Mouse (Mus musculus) megakaryocyte-erythroid progenitor cell, adult 5-6 weeks (primary cell): ENCODE data around the gene Slc16a5. TPM values are rescaled to one million over a fixed set of nuclear protein-coding genes. Genes with fewer than 3 reads are reported as not detected.

ENCODE experiments used
- ATAC-seq: replicated peaks from 2 replicates; pipeline ENCODE4 v1.8.0; 2016; ENCODE audit warnings: mild to moderate bottlenecking, inconsistent platforms; ENCODE audit not compliant: severe bottlenecking, poor library complexity, low FRiP score, low TSS enrichment
- total RNA-seq, 2 experiments: library from RNA; stranded (forward) in 1 of 2; stranded (reverse) in 1 of 2; fragments of 200-1000, 215-1000 nt in 1 of 2; fragments of >200 nt in 1 of 2; fragmentation: Nextera tagmentation in 1 of 2; gene quantifications; 2 replicates each; pipeline ENCODE4 v1.2.3; 2014 to 2017

Gene Slc16a5
- total RNA-seq (2014; fragmentation: Nextera tagmentation) (not detected in 2 replicates), total RNA-seq (2017) (not detected in 2 replicates)

DNA sequence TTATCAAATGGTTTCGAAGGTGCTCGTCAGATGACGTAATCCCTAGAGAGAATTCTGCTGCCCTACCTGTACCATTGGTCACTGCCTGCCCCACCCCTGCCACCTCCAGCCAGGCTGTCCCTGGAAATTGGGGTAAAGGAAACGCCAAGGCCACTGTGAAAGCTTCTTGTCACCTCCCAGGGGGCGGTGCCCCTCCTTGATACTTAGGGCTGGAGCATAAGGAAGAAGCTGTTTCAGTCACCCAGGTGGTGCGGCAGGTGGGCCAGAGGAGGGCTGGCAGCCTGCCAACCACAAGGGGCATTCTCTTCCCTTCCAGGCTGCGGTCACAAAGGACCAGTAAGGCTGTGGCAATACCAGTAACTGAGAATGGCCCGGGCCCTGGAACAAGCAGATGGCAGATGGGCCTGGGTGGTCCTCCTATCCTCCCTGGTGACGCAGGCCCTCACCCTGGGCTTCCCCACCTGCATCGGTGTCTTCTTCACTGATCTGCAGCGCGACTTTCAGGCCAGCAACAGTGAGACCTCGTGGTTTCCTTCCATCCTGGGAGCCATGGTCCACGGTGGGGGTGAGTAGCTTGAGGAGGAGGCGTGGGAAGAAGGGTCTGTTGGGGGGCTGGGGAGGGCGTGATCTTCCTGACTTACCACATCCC, at the start of gene Slc16a5:
TSS of gene Slc16a5 (plus strand) at position 232 of the 649 bp plus-strand sequence.
- no peak for ATAC-seq

DNA sequence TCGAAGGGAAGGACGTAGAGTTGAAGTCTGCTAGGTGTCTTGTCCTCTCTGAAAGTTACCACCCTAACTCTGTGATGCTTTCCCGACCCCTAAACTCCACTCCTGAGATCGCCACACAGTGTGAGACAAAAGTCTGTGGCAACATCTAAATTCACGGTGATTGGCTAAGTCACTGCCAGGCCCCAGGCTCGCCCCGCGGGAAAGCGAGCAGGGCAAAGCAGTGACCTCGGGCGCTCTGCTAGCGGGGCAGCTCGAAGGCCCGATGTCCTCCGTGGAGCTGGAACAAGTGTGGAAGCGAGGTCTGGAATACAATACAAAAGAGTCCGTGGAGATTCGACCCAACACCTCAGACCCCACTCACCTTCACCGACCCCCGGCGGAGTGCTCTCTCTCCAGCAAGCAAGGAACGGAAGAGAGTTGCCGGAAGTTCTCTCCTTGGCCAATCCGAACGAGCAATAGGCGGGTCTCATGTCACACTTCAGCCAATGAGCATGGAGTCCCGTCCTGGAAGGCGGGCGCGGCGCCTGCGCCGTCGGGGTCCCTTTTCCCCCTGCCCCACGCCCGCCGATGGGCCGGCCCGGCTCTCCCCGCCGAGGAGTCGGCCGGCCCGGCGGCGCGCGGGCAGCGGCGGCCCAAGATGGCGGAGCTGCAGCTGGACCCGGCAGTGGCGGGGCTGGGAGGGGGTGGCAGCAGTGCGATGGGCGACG, 42.6 kb upstream of the Slc16a5 start, which contains the start of the genes Atp5h and Kctd2:
TSS of gene Atp5h (minus strand) at position 432 of the 707 bp plus-strand sequence.
TSS of gene Kctd2 (plus strand) at position 598 of the 707 bp plus-strand sequence.
- peak; percentile 98 for ATAC-seq

DNA sequence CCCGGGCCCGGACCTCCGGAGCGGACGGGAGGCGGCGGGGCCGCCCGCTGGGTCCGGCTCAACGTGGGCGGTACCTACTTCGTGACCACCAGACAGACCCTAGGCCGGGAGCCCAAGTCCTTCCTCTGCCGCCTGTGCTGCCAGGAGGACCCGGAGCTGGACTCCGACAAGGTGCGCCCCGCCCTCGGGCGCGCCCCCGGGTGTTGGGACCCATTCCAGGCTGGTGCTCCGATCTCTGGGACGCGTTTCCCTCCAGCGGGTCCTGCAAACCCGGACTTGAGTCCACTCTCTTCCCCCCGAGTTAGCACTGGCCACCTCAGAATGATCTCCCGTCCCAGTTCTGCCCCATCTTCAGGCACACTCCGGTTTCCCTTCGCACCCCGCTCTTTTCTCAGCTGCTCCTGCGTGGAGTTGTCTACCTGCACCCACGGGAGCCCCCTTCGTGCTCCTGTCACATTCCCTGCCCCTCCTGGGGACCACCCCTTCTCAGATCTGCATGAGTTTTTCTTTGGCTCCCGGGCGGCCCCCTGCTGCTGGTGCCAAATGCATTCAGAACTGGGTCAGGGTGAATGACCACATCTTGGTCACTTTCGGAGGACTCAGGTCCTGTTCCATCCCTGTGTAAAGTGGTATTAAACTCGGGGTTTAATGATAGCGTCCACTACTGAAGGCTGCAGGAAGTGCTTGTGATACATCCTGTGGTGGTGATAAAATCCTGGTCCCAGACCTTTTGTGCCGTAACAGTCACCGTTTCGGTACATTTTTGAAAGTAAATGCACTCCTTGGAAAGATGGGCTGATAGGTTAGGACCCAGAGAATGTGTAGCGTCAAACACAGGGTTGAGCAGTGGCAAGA, 41.7 kb upstream of the Slc16a5 start:
- no peak; the same call in 1 of the 2 replicates for ATAC-seq

DNA sequence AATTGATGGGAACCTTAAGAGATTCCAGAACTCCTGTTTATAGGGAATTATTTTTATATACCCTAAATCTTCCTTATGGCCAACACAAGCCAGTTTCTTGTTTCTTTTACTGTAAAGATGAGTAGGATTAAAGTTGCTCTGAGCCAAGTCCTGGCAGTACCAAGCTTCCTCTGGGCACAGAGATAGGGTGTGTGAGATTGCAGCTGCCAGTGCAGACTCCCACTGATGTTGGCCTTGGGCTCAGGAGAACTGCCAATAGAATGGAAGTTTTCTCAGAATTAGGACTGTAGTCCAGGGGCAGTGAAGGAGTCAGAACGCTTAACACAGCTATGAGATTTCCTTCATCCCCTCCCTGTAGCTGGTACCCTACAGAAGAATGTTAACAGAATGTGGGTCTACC, 40.9 kb upstream of the Slc16a5 start:
- ATAC-seq = no peak

DNA sequence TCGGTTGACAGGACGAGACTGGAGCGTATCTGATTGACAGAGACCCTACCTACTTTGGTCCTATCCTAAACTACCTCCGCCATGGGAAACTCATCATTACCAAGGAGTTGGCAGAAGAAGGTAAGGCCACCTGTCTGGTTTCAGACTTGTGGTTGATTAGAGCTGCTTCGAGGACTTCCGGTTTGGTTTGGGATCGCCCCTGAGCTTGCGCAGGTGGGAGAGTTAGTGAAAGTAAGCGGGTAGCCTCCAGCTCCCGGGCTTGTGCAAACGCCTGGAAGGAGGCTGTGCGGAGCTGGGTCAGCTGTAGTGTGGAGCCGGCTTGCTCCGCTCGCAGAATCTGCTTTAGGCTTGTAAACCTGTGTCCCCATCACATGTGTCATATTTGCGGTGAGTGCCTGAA, 40.3 kb upstream of the Slc16a5 start:
- ATAC-seq = no peak

DNA sequence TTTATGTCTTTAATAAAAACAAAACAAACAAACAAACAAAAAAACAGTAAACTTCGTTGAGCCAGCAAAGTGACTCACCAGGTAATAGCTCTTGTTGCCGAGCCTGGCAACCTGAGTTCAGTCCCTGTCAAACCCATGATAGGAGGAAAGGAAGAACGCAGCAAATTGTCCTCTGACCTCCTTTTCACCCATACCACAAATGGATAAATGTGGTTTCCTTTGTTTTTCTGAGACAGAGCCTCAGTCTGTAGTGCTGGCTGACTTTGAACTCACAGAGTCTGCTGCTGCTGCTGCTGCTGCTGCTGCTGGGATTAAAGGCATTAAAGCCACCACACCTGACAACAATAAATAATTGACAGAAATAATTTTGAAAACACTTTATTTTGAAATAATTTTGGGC, 39.2 kb upstream of the Slc16a5 start:
- ATAC-seq = no peak

DNA sequence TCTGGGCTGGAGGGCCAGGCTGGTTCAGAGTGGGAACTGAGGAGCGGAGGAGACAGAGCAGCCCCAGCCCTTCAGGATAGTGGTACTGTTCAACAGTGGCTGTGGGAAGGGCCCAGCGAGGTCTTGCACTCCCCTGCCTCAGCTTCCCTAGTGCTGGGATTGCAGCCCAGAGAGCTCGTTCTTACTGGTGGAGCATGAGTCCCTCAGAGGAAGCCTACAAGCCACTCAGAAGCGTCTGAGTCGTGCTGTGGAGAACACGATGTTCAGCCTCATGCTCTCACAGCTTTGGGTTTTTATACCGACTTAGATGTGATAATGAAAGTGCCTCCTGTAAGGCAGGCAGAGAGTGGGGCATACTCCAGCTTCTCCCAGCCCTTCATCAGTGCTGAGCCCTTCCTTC, 37.6 kb upstream of the Slc16a5 start:
- ATAC-seq = no peak

DNA sequence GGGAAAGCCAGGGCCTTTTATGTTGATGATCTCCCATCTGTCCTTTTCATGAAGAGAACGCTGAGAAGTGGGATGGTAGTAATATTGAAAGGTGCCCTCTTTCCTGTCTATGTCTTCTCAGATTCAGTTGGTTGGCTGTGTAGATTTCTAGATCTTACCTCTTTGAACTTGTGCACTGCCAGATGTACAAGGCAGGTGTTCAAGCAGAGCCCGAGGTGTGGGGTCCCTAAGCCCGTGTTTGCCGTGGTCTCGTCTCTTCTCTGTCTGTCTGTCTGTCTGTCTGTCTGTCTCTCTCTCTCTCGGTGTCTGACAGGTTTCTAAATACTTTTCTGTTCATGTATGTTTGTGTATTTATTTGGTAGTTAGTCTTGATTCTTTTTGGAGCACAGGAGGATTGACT, 36.6 kb upstream of the Slc16a5 start:
- ATAC-seq = no peak

DNA sequence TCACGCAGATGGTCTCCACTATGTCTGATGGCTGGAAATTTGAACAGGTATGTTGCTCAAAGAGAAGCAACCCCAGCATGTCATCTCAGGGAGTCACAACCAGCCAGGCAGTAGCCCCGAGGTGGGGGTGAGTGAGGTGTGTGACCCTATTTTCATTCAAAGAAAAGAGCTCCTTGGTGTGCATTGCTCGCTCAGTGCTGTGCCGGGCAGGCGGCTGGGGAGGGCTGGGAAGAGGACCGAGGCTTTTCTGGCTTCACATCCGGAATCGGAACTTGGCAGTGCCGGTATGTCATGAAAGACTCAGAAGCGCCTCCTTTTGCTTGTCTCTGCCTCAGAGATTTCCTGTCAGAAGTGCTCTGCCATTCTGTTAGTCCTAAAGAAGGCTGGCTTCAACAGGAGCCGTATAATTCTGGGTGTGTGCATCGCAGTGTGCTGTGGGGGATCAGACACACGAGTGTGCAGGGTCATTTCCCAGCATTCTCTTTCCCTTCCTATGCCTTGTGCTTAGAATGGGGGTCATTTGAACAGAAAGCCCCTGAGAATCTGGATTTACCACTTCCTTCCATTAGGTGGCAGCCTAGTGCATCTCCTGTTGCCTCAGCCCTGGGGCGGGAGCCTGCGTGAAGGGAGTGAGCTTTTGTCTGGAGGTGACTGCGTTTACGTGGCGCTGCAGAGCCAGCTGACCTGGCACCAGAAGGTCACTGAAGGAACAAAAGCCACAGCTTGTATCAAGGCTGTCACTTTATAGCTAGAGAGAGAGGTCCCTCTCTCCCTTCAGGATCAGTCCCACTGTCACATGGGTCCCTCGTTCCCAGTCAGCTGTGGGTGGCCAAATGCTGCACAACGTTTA, 34.6 kb upstream of the Slc16a5 start:
- peak; percentile 93 for ATAC-seq

DNA sequence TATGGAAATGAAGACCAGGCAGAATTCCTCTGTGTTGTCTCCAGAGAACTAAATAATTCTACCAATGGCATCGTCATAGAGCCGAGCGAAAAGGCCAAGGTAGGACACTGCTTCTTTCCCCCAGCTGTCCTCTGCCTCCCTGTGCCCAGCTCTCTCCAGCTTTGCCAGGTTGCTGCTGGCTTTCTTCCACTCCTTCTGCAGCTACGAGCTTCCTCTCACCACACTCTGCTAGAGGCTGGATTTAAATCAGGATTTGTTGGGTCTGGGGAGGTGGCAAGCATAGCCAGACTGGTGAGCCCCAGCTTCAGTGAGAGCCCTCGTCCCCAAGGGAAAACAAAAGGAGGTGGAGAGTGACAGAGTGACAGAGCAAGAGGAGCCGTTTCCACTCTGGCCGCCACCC, 33.0 kb upstream of the Slc16a5 start:
- ATAC-seq = no peak

DNA sequence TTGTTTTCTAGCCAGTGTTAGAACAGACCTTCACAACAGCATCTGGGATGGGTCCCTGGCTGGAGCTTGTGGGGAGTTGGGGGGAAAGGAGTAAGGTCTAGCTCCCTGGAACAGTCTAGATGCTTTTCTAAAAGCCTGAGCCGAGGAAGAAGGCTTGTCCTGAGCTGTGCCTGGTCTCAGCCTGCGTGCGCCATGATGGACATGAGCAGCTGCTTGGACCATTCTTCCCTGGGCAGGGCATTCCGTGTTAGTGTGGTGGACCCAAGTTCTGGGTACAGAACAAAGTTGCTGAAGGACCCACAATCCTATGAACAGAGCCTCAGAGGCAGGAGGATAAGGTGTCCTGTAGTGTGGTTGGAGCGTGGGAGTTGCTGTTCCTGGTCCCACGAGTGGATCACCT, 31.7 kb upstream of the Slc16a5 start:
- no peak for ATAC-seq

DNA sequence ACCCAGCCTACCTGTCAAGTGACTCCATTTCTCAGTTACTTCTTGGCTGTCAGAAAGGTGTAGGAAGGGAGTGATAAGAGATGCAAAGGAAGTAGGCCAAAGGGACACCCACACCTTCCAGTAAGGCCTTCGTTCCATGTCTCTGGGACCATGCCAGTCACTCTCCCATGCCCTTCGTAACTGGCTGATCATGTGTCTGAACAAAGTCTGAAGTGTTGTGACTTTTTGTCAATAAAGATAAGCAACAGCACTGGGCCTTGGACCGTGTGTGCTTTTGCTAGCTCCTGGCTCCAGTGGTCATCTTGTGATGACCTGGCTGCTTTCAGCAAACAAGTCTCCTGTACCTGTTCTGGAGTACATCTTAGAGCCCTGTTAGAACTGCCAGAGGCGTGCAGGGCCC, 29.5 kb upstream of the Slc16a5 start:
- no peak for ATAC-seq

DNA sequence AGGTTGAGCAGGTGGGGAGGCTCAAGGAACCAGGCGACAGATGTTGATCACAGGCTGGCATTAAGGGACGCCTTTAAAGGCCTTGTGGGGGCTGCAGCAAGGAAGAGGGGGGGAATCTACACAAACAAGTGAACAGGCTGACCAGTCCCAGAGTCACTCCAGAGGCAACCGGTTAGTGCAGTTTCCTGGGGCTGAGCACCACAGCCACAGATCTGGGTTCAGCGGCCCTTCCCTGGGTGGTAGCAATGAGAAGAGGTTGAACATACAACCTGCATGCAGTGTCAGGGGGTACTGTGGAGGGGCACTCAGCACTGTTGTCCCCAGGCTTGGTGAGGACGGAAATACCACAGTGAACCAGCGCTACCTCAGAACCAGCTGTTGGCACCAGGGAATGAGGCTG, 28.9 kb upstream of the Slc16a5 start:
- no peak for ATAC-seq

DNA sequence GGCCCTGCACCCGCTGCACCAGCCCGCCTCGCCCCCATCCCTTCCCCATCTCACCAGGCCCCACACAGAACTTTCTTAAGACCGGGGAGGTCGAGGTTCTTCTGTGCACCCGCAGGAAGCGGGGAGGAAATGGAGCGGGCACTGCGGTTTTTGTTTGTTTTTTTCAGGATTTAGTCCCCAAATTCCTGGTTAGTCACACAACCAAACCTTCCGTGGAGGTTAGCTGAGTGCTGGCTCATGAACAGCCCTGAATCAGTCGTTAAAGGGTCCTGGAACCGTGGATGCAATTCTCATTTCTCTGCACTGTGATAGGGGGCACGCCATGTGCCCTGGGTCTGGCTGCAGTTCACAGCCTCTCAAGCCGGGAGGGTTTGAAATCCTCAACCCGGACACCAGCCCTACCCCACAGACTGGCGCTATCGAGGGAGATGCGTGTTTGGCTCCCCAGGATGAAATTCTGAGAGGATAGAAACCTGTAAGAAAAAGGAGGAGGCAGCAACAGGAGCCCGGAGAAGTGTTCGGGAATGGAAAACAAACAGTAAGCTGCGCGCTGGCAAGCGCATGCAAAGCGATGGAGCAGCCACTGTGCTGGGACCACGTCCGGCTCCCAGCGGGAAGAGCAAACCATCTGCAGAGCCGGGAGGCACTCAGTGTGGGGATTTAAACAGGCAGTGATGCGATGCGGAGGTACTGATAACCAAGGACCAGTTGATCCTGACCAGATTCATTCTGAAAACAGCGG, 26.5 kb upstream of the Slc16a5 start:
- no peak for ATAC-seq

DNA sequence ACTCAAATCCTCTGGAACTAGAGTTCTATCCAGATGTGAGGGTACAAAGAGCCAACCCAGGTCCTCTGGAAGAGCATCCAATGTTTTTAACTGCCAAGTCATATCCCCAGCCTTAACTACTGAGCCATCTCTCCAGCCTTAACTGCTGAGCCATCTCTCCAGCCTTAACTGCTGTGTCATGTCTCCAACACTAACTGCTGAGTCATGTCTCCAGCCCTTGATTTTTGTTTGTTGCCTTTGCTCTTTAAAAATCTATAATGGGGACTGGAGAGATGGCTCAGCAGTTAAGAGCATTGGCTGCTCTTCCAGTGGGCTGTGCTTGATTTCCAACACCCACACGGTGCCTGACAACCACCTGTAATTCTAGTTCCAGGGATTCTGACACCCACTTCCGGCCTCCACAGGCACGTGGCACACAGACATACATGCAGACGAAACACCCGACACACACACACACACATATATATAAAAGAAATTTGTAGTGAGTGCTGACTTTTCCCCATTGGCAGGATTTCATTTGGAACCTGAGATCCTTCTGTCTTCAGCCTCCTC, 24.6 kb upstream of the Slc16a5 start:
- no peak for ATAC-seq

DNA sequence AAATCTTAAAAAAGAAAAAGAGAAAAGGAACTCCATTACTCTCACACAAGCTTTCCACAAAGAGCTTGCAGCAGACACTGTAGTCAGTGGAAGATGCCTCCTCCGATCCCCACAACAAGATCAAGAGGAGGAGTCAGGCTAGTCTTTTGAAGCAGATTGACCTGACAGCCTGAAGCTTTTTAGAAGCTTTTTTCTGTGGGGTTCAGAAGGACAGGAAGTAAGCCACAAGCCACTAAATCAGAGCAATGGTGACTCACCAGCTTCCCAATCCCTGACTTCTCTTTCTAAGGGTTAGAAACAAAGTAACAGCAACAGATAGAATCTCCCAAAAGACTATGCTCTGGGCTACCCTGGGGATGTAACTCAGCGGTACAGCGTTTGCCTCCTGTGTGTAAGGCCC, 22.9 kb upstream of the Slc16a5 start:
- ATAC-seq = no peak

DNA sequence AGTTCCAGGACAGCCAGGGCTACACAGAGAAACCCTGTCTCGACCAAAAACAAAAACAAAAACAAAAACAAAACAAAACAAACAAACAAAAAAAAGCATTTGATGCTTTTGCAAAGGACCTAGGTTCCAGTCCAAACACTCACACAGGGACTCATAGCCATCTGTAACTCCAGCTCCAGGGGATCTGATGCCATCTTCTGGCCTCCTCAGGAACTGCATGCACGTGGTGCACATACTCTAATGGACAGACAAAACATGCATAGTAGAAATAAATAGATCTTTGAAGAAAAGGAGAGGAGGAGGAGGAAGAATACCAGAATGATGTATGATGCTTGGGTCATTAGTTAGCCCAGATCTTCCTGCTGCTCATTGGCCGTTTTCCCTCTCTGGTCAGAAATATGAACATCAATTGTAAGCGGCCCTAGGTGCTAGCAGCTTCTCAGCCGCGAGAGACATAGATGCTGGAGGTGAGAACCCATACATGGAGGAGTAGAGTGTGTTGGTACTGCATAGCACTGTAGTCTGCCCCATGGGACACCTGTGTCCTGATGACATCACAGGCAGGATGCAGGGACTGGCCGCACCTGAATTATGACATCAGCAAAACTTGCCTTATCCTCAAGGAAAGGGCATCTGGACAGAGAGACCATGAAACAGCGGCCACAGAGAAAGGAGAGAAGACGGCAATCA, 22.2 kb upstream of the Slc16a5 start, which contains the start of gene Trim80:
TSS of gene Trim80 (plus strand) at position 640 of the 690 bp plus-strand sequence.
- ATAC-seq = no peak

DNA sequence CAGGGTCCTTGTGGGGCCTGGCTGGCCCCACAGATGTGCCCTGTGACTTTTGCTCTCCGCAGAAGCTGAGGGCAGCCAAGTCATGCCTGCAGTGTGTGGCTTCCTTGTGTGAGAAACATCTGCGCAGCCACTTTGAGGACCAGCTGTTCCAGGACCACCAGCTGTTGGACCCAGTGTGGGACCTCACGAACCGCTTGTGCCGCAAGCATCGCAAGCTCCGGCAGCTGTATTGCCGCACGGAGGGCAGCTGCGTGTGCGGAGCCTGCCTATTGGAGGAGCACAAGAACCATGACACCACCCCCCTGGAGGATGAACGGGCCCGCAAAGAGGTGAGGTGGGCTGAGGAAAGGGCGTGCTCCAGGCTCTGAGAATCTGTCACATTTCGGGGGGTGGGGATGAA, 20.9 kb upstream of the Slc16a5 start:
- ATAC-seq = no peak
